Mouse (Mus musculus): ENCODE measurements around the gene Calml3. TPM values are rescaled to one million over a fixed set of nuclear protein-coding genes. Genes with fewer than 3 reads are reported as not detected.

Calml3 gene
- polyA plus RNA-seq, 1 experiment from 2014 or later: 0.84 TPM

GRCm38 (mm10) chr13:3818740-3819076, 14.6 kb upstream of the Calml3 start:
- Histone ChIP-seq H3K4me2 (replicated peaks; ENCODE audit: low read depth, low read length) (no peak overlapping the region), H3K9ac (ENCODE audit: low read depth, low read length) (no peak overlapping the region), H3K27ac (ENCODE audit: low read depth, low read length) (no peak overlapping the region), H3K4me1 (ENCODE audit: control insufficient read depth, insufficient read depth, low read length) (no peaks in the 10 kb centered on the region), H3K9me3 (ENCODE audit: control insufficient read depth, low read length) (no peaks in the 10 kb centered on the region), H3K36me3 (ENCODE audit: control insufficient read depth, insufficient read depth, low read length) (no peaks in the 10 kb centered on the region), H3K27me3 (ENCODE audit: control insufficient read depth, insufficient read depth, low read length) (no peaks in the 10 kb centered on the region), H3K4me3 (ENCODE audit: low read length) (no peak overlapping the region)
- no peak for ATAC-seq (ENCODE audit: low FRiP score, low TSS enrichment)
- WGBS: 89% methylated on average over 2 of the region's 2 CpGs

DNA sequence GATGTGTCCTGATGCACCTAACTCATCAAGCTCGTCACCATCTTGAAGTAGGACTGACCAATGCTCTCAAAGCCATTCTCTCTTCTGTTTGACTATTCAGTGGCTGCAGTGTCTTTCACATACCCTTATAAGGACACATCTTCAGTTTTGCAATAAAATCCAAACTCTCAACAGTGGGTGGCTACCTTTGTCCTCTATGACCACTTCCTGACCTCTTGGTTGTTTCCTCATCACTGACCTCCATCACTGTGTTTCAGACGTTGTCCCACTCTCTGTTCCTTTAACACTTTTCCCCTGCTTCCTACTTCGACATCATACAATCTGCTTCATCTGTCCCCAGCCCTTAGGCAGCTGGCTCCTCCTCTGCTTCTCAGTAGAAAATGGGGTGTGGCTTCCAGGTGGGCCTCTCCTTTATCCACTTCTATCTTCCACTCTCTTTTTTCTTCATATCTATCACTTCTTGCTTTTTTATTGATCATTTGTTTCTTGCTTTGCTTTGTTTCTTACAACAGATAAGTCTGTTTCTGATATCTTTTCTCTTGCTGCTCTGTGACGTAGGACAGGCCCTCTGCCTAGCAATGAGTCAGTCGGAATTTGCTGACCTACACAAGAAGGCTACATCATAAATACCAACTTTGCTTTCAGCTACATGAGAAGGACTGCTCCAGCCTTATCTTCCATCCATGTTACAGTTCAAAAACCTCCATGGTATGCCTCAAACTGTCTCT, 14.1 kb upstream of the Calml3 start:
- H3K4me1 ChIP-seq (ENCODE audit: control insufficient read depth, insufficient read depth, low read length): no peaks in the 10 kb centered on the region
- H3K4me2 ChIP-seq (replicated peaks; ENCODE audit: low read depth, low read length): no peak overlapping the region
- WGBS: 78% methylated on average over 5 of the region's 5 CpGs
- no peak overlapping the region for H3K9ac ChIP-seq (ENCODE audit: low read depth, low read length)
- no peaks in the 10 kb centered on the region for H3K9me3 ChIP-seq (ENCODE audit: control insufficient read depth, low read length)
- no peak for ATAC-seq (ENCODE audit: low FRiP score, low TSS enrichment)
- H3K27ac ChIP-seq (ENCODE audit: low read depth, low read length): no peak overlapping the region
- H3K4me3 ChIP-seq (ENCODE audit: low read length): no peak overlapping the region
- no peaks in the 10 kb centered on the region for H3K27me3 ChIP-seq (ENCODE audit: control insufficient read depth, insufficient read depth, low read length)
- no peaks in the 10 kb centered on the region for H3K36me3 ChIP-seq (ENCODE audit: control insufficient read depth, insufficient read depth, low read length)

DNA sequence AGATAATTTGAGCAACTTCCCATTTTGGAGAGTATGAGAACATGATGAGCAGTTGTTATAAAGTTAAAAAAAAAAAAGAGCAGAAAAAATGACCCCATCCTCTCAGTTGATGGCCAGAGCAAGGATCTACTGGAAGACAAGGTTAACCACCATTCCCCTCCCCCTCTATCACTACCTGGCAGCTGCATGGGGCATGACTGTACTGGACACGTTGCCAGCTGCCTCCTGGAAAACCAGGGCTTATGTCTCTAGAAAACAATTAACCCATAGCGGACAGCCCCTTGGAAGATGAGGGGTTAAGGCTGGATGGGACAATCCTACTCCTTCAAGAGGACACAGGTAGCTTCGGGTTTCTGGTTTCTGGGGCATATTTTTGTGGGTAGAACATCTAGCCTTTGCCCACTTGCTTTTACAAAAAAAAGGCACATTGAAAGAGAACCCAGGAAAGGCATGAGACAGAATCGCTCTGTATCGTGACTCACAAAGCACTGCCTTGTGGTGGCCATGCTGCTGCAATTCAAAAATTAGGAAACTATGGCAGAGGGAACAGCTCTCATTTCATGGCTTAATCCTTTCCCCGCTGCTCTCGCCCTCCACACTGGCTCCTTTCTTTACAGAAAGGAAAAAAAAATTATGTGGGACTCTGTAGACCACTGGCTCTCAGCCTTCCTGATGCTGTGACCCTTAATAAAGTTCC, 3.2 kb upstream of the Calml3 start:
- H3K27me3 ChIP-seq (ENCODE audit: control insufficient read depth, insufficient read depth, low read length): no peaks in the 10 kb centered on the region
- no peak overlapping the region for H3K27ac ChIP-seq (ENCODE audit: low read depth, low read length)
- ATAC-seq (ENCODE audit: low FRiP score, low TSS enrichment): no peak
- H3K4me1 ChIP-seq (ENCODE audit: control insufficient read depth, insufficient read depth, low read length): no peaks in the 10 kb centered on the region
- H3K4me3 ChIP-seq (ENCODE audit: low read length): no peak overlapping the region
- H3K9me3 ChIP-seq (ENCODE audit: control insufficient read depth, low read length): no peaks in the 10 kb centered on the region
- no peak overlapping the region for H3K4me2 ChIP-seq (replicated peaks; ENCODE audit: low read depth, low read length)
- WGBS: 85% methylated on average over 7 of the region's 7 CpGs
- no peaks in the 10 kb centered on the region for H3K36me3 ChIP-seq (ENCODE audit: control insufficient read depth, insufficient read depth, low read length)
- no peak overlapping the region for H3K9ac ChIP-seq (ENCODE audit: low read depth, low read length)

DNA sequence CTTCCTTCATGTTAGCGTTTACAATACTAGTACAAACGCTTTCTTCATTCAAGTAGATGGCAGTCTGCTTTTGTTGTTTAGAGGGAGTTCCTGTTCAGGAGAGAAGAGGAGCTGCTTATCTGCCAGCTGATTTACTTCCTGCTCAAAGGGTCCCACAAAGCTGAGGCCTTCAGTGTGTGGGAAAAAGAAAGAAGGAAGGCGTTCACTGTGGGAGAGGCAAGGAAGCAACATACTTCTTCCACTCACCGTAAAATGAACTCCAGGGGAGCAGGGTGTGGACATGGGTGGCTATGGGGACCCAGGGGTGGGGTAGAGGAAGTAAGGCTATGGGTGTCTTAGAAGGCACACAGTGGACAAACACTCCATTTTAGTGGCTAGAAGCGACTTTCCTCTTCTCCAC, 1.5 kb upstream of the Calml3 start:
- no peak for ATAC-seq (ENCODE audit: low FRiP score, low TSS enrichment)
- Histone ChIP-seq H3K27me3 (ENCODE audit: control insufficient read depth, insufficient read depth, low read length) (no peaks in the 10 kb centered on the region), H3K36me3 (ENCODE audit: control insufficient read depth, insufficient read depth, low read length) (no peaks in the 10 kb centered on the region), H3K4me2 (replicated peaks; ENCODE audit: low read depth, low read length) (no peak overlapping the region), H3K9ac (ENCODE audit: low read depth, low read length) (no peak overlapping the region), H3K4me1 (ENCODE audit: control insufficient read depth, insufficient read depth, low read length) (no peaks in the 10 kb centered on the region; the same call in 1 of the 2 replicates), H3K4me3 (ENCODE audit: low read length) (no peak overlapping the region), H3K9me3 (ENCODE audit: control insufficient read depth, low read length) (no peaks in the 10 kb centered on the region), H3K27ac (ENCODE audit: low read depth, low read length) (peak overlapping the region; percentile 30; the same call in 1 of the 2 replicates)
- WGBS: 71% methylated on average over 5 of the region's 5 CpGs

DNA sequence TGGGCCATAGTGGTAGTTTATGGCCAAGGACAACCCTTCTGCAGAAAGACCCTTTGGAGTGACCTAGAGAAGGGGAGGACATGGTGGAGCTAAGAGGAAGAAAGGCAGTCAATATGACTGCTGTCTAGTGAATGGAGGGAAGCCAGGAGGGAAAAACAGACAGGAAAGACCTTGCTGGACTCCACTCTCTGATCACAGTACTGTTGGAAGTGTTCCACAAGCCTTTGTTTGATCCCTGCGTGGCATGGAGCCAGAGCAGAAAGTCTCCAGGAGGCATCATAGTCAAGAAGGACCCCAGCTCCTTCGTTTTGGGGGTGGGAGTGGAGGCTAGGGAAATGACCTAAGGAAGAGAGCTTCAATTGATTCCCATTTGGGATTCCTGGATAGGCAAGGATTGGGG, 1.0 kb upstream of the Calml3 start:
- Histone ChIP-seq H3K36me3 (ENCODE audit: control insufficient read depth, insufficient read depth, low read length) (no peaks in the 10 kb centered on the region), H3K27ac (ENCODE audit: low read depth, low read length) (peak overlapping the region; percentile 30; the same call in 1 of the 2 replicates), H3K9ac (ENCODE audit: low read depth, low read length) (no peak overlapping the region), H3K9me3 (ENCODE audit: control insufficient read depth, low read length) (no peaks in the 10 kb centered on the region), H3K4me1 (ENCODE audit: control insufficient read depth, insufficient read depth, low read length) (no peaks in the 10 kb centered on the region; the same call in 1 of the 2 replicates), H3K4me3 (ENCODE audit: low read length) (no peak overlapping the region), H3K27me3 (ENCODE audit: control insufficient read depth, insufficient read depth, low read length) (no peaks in the 10 kb centered on the region), H3K4me2 (replicated peaks; ENCODE audit: low read depth, low read length) (no peak overlapping the region)
- WGBS: 62% methylated on average over 2 of the region's 2 CpGs
- ATAC-seq (ENCODE audit: low FRiP score, low TSS enrichment): 0 out of 2 replicates have a peak, but pooled peaks have one; percentile 41

DNA sequence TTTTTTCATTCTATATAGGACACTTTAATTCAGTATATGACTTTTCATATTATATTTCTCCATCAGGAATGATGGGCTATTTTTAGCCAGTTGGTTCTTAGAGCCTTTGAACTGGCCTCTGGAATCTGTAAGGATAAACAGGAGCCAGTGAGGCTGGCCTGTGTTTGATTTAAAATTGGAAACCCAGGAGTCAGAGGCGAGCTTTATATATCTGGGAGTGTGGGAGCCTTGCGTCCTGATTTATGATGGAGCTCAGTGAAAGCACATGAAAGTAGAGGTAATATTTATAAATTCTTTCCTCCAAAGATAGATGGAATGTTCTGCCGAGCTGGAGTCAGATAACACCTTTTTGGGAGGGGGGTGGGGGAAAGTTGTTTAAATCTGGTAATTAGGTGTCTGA, 4.7 kb downstream of the Calml3 start:
- H3K9me3 ChIP-seq (ENCODE audit: control insufficient read depth, low read length): no peaks in the 10 kb centered on the region
- no peak overlapping the region for H3K4me3 ChIP-seq (ENCODE audit: low read length)
- 0 out of 2 replicates have a peak, but pooled peaks have one; percentile 21 for ATAC-seq (ENCODE audit: low FRiP score, low TSS enrichment)
- no peaks in the 10 kb centered on the region; the same call in 1 of the 2 replicates for H3K4me1 ChIP-seq (ENCODE audit: control insufficient read depth, insufficient read depth, low read length)
- H3K27me3 ChIP-seq (ENCODE audit: control insufficient read depth, insufficient read depth, low read length): no peaks in the 10 kb centered on the region
- H3K4me2 ChIP-seq (replicated peaks; ENCODE audit: low read depth, low read length): no peak overlapping the region
- no peak overlapping the region for H3K9ac ChIP-seq (ENCODE audit: low read depth, low read length)
- 20% methylated on average over 3 of the region's 3 CpGs for WGBS
- no peaks in the 10 kb centered on the region for H3K36me3 ChIP-seq (ENCODE audit: control insufficient read depth, insufficient read depth, low read length)
- H3K27ac ChIP-seq (ENCODE audit: low read depth, low read length): no peak overlapping the region

DNA sequence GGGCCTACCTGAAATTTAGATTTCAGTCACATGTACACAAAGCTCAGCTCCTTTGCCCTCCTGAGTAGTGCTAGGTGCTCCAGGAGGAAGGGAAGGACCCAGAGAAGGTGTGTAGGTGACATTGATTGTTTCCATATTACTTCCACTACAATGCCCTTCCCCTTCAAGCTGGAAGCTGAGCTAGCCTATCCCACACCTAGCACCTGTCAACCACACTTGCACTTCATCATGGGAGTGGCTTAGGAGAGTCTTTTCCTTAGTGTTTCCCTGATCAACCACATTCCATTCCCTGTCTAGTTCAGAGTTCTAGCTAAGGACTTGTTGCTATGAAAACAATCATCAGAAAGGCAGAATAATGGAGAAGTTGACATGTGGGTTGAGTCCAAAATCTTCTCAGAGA, 5.4 kb downstream of the Calml3 start:
- ATAC-seq (ENCODE audit: low FRiP score, low TSS enrichment): no peak

DNA sequence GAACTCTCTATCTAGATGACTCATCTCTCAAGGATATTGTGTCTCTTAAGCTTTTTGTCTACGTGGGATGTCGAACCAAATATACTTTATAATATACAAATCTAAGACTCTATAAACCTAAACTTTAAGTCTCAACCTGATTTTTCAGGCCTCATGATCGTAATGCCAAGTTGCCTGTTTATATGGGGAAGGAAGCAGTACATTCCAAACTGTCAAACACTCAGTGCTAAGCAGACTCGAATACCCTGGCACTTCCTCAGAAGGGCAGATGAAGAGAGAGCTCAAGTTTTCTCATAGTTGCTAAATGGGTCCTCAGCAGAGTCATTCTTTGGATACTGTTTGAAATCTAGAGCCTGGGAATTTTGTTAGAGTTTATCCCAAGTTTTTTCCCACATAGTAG, 7.5 kb downstream of the Calml3 start:
- H3K27me3 ChIP-seq (ENCODE audit: control insufficient read depth, insufficient read depth, low read length): no peaks in the 10 kb centered on the region
- no peaks in the 10 kb centered on the region for H3K36me3 ChIP-seq (ENCODE audit: control insufficient read depth, insufficient read depth, low read length)
- 83% methylated on average over 4 of the region's 4 CpGs for WGBS
- H3K4me3 ChIP-seq (ENCODE audit: low read length): no peak overlapping the region
- no peak overlapping the region for H3K9ac ChIP-seq (ENCODE audit: low read depth, low read length)
- no peaks in the 10 kb centered on the region for H3K9me3 ChIP-seq (ENCODE audit: control insufficient read depth, low read length)
- H3K4me1 ChIP-seq (ENCODE audit: control insufficient read depth, insufficient read depth, low read length): no peaks in the 10 kb centered on the region; the same call in 1 of the 2 replicates
- ATAC-seq (ENCODE audit: low FRiP score, low TSS enrichment): no peak
- H3K27ac ChIP-seq (ENCODE audit: low read depth, low read length): no peak overlapping the region
- H3K4me2 ChIP-seq (replicated peaks; ENCODE audit: low read depth, low read length): no peak overlapping the region

More for the DNA sequence above, 5.4 kb downstream of the Calml3 start:
- no peak overlapping the region for H3K4me2 ChIP-seq (replicated peaks; ENCODE audit: low read depth, low read length)
- no peak overlapping the region for H3K4me3 ChIP-seq (ENCODE audit: low read length)
- H3K27ac ChIP-seq (ENCODE audit: low read depth, low read length): no peak overlapping the region
- no peaks in the 10 kb centered on the region for H3K36me3 ChIP-seq (ENCODE audit: control insufficient read depth, insufficient read depth, low read length)
- no peaks in the 10 kb centered on the region for H3K9me3 ChIP-seq (ENCODE audit: control insufficient read depth, low read length)
- no peak overlapping the region for H3K9ac ChIP-seq (ENCODE audit: low read depth, low read length)
- H3K4me1 ChIP-seq (ENCODE audit: control insufficient read depth, insufficient read depth, low read length): no peaks in the 10 kb centered on the region; the same call in 1 of the 2 replicates
- no peaks in the 10 kb centered on the region for H3K27me3 ChIP-seq (ENCODE audit: control insufficient read depth, insufficient read depth, low read length)

GRCm38 (mm10) chr13:3789531-3789930, 14.6 kb downstream of the Calml3 start:
- no peaks in the 10 kb centered on the region for H3K27me3 ChIP-seq (ENCODE audit: control insufficient read depth, insufficient read depth, low read length)
- H3K9ac ChIP-seq (ENCODE audit: low read depth, low read length): no peak overlapping the region
- H3K4me1 ChIP-seq (ENCODE audit: control insufficient read depth, insufficient read depth, low read length): no peaks in the 10 kb centered on the region
- H3K4me3 ChIP-seq (ENCODE audit: low read length): no peak overlapping the region
- ATAC-seq (ENCODE audit: low FRiP score, low TSS enrichment): no peak
- H3K27ac ChIP-seq (ENCODE audit: low read depth, low read length): no peak overlapping the region
- H3K4me2 ChIP-seq (replicated peaks; ENCODE audit: low read depth, low read length): no peak overlapping the region
- H3K36me3 ChIP-seq (ENCODE audit: control insufficient read depth, insufficient read depth, low read length): no peaks in the 10 kb centered on the region
- 51% methylated on average over 2 of the region's 2 CpGs for WGBS
- H3K9me3 ChIP-seq (ENCODE audit: control insufficient read depth, low read length): no peaks in the 10 kb centered on the region
